Mouse (Mus musculus) thymus, adult 2 months (tissue): ENCODE results near the gene Myl3.

Experiments
- CTCF ChIP-seq: fragments of 200-500 bp; IDR thresholded peaks from 2 replicates; pipeline ENCODE4 v1.5.1; 2012; ENCODE audit warnings: mild to moderate bottlenecking, control low read depth, low read length, moderate library complexity, borderline replicate concordance; ENCODE audit not compliant: control insufficient read depth, poor library complexity, insufficient read depth; ENCODE audit errors: extremely low read depth
- POLR2A ChIP-seq: fragments of 200-500 bp; IDR thresholded peaks from 2 replicates; pipeline ENCODE4 v1.6.1; 2012; ENCODE audit warnings: mild to moderate bottlenecking, low read length, control low read depth, moderate library complexity; ENCODE audit not compliant: control insufficient read depth, poor library complexity, insufficient read depth; ENCODE audit errors: extremely low read depth

- TF ChIP-seq CTCF (no peak), POLR2A (no peak)
These were observed 5.3 kb upstream of the Myl3 start for GRCm38 (mm10) chr9:110736362-110736761.
